Mouse (Mus musculus): ENCODE measurements around the gene Yy1.

- TF ChIP-seq CTCF (IDR thresholded peaks at IDR 0.05; ENCODE audit: borderline replicate concordance, control insufficient read depth, extremely low read depth, insufficient read depth, low read length, poor library complexity) = no peak
- no peak for TF ChIP-seq POLR2A (IDR thresholded peaks at IDR 0.05; ENCODE audit: control insufficient read depth, extremely low read depth, insufficient read depth, low read length, poor library complexity)
Measured at GRCm38 (mm10) chr12:108816569-108816968, 23.8 kb downstream of the Yy1 start.

Measured in thymus, adult 2 months (tissue).